Mouse (Mus musculus) embryonic fibroblast, embryonic 13.5 days (primary cell): ENCODE measurements at regions not wholly inside any gene's neighbourhood (a gene's known extent, or its start where the extent isn't known, plus 50 kb on each side); places are given as distances from the start of the nearest gene placed in this dataset.

Experiments
- CTCF ChIP-seq: IDR thresholded peaks from 2 replicates; pipeline ENCODE4 v1.5.1; 2011; ENCODE audit warnings: mild to moderate bottlenecking, control low read depth, low read length, moderate library complexity, borderline replicate concordance; ENCODE audit not compliant: insufficient read depth
- POLR2A ChIP-seq: IDR thresholded peaks from 2 replicates; pipeline ENCODE4 v1.6.1; 2011; ENCODE audit warnings: low read depth, mild to moderate bottlenecking, control low read depth, low read length, moderate library complexity

DNA sequence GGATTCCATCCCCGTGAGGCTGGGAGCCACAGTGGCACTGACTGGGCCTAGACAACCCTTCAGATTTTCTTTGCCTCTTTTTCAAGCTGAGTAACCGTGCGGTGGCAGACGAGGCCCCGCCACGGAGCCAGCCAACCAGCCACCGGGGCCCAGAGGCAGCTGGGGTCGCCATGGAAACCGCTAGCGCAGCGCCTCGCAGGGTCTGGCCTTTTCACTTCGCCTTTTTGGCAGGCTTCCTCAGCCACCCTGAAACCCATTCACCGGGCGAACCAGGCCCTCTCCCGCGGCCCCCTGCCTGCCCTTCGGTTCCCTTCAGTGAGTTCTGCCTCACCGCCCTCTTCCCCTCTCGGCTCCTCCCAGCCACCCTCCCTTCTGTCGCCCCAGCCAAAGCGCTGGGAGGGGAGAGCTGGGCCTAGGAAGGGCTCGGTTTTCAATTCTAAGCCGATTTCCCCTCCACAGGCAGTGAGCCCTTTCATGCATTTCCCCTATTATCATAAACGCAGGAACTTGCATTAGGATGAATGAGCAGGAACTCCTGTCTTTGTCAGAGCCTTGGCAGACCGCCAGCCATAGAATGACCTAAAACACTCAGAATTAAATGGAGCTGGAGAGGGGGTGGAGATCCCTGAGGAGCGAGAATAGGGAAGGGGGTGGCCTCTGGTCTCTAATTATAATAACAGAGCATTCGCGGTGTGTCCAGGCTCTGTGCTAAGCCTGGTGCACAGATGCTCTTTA, 60.6 kb downstream of the Irf2bpl start:
- TF ChIP-seq POLR2A, result peak; percentile 68; the same call in 1 of the 2 replicates
- no peak for TF ChIP-seq CTCF
